Mouse (Mus musculus) liver, adult 2 months (tissue): ENCODE data around the gene Rprd1b.

Source experiments
- CTCF ChIP-seq: fragments of 200-500 bp; IDR thresholded peaks from 2 replicates; pipeline ENCODE4 v1.5.1; 2011; ENCODE audit warnings: low read depth, low read length, control low read depth
- POLR2A ChIP-seq: fragments of 200-500 bp; IDR thresholded peaks from 2 replicates; pipeline ENCODE4 v1.6.1; 2011; ENCODE audit warnings: low read length, control low read depth; ENCODE audit not compliant: insufficient read depth; ENCODE audit errors: extremely low read depth

DNA sequence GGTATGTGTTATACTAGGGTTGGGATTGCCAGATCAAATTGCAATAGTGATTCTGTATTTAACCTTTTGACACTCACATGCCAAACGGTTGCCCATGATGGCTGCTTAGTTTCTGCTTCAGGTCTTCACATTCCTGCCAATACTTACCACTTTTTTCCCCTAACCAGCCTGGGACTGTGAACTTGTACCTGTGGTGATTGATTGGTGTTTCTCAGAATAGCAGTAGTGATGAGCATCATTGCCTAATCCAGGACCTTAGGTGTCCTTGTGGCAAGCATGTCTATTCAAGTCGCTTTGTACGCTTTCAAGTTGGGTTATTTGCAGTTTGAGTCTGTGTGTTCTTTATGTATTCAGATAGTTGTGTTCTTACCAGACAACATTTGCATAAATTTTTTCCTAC is 34.7 kb downstream of the Rprd1b start:
- TF ChIP-seq CTCF (no peak), POLR2A (no peak)
